Mouse (Mus musculus) ES-CJ7 (cell line): ENCODE data around the gene F2rl1.

Experiments
- DNase-seq: peaks from one replicate; pipeline ENCODE4 v3.0.0; 2011; ENCODE audit warnings: low read depth, low spot score

F2rl1 gene

GRCm38 (mm10) chr13:95534131-95534561 is 9.1 kb upstream of the F2rl1 start:
- peak; percentile 99 for DNase-seq

DNA sequence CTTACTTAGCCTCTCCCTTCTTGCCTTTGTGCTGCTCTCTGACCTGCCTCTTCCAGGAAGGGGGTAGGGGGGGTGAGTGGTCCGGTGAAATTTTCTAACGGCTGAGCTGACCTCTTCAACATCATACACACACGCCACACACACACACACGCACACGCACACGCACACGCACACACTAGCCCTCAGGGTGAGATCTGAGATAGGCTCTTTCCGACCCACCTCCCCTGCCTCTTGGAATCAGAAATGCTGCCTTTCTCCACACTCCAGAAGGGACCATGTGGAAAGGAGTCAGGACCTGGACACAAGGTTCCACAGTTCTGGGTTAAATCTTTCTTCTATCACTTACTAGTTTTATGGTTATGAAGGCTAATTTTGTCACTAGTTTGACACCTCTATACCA is 8.6 kb upstream of the F2rl1 start:
- DNase-seq = peak; percentile 55

- peak; percentile 78 for DNase-seq
Measured at GRCm38 (mm10) chr13:95533121-95533520, 8.1 kb upstream of the F2rl1 start.

GRCm38 (mm10) chr13:95531273-95532045 is 6.4 kb upstream of the F2rl1 start:
- DNase-seq = peak; percentile 83

- peak; percentile 36 for DNase-seq
Measured at GRCm38 (mm10) chr13:95529246-95529645, 4.2 kb upstream of the F2rl1 start.

DNA sequence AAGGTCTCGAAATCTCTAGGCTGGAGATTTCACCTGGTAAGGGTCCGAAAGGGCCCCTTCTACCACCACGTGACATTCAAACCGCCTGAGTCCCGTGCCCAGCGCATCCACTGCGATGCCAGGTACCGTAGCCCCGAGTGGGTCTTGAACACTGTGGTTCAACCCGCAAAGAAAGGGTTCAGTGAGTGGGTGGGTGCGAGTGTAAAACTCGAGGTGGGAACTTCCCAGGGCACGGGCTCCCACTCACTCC is 678 bp downstream of the F2rl1 start:
- no peak for DNase-seq

DNA sequence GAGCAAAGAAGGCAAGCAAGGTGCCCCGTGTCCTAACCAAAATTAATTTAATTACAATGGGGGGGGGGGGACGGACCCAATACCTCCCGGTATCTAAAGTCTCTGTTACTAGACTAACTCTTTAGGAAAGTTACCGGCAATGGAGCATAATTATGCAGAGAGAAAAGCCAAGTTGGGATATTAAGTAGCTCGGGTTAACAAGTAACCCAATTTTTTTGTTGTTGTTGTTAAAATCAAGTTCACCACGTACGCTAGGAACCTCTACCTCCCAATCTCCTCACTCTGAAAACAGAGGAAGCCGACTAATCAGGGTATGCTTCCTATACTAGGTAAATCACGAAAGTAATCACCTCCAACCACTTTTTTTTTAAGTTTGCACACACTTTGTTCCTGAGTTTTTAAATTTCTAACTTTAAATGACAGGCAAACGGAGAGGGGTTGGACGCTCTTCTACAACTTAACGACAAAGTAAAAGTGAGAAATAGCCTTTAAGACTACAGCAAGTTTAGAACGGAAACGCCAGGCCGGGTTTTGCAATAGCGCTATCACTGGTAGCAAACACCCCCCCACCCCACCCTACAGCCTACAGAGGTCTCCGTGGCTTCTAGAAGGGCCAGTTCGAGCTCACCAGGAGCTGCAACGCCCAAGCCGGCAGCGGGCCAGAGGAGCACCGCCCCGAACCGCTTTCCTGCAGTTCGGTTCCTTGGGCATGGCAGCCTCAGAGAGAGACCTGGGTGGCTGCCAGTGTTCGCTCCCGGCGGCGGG is 1.2 kb downstream of the F2rl1 start:
- peak; percentile 38 for DNase-seq

- no peak for DNase-seq
Measured at GRCm38 (mm10) chr13:95522176-95522575, 2.9 kb downstream of the F2rl1 start.

- DNase-seq = no peak
Measured at GRCm38 (mm10) chr13:95521029-95521428, 4.0 kb downstream of the F2rl1 start.

DNA sequence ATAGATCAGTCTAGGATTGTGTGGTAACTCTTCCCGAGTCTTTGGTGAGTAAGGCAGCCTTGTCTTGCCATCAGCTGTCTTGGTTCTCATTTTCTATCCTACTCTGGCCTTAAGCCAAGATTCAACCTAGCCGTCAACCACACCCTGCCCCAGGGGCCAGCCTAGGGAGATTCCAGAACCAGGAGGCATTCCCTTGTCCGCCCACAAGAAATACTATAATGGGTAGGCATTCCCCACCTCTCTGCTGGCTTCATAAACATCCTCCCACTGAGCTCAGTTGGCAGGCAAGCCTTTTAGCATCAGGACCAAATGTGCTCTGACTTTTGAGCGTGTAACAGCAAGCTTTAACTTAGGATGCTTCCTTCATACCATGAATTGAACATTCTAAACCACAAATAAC is 10.3 kb downstream of the F2rl1 start:
- peak; percentile 72 for DNase-seq

DNA sequence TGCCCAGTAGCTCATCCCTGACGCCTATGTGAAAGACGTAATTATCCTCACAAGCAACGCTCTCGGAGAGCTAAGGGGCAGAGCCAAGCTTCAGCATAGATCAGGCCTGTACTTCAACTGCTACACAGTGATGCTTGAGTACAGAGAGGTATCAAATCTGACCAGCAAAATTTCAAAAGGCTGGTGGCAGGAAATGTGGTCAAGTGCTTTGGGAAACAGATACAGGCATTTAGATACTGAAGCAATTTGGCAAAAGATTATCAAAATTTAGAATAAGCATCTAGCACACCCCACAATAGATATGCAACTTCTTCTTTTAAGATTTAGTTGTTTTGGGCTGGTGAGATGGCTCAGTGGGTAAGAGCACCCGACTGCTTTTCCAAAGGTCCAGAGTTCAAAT is 15.0 kb downstream of the F2rl1 start:
- DNase-seq = no peak

- no peak for DNase-seq
Measured at GRCm38 (mm10) chr13:95503279-95503917, 21.6 kb downstream of the F2rl1 start.

DNA sequence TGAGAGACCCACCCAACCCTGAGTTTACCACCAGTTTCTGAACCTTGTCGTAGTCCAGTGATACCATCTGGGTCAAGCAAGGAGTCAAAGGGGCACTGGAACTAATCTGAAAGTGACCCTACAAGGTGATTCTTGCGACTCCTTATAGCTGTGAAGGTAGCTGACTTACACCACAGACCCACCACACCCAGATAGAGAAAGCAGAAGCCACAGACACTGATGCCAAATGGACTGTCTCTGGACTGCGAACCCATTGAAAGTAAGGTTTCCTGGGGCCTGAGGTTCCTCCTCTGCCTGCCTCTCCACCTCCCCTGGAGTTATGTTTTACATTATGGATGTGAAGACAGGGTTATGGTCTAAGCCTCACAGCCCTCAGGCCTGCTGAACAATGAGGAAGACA is 28.4 kb downstream of the F2rl1 start:
- DNase-seq = no peak

DNA sequence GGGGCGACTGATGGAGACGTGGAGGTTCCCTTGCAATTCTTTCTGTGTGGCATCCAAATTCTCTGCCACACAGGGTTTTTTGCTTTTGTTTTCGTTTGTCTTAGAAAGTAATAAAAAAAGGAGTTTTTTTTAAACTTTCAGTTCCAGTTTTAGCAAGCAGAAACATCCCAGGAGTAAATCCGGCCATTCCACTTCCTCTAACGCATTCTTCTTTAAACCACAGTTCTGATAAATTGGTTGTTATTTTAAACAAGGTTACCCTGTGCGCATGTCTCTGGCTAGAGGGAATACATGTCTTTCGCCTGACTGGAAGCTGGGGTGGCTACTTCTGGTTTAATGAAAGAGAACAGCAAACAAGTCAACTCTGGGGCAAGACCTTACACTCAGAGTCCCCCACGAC is 30.2 kb downstream of the F2rl1 start:
- DNase-seq = no peak

- DNase-seq = no peak
Measured at GRCm38 (mm10) chr13:95493296-95493695, 31.7 kb downstream of the F2rl1 start.

- no peak for DNase-seq
Measured at GRCm38 (mm10) chr13:95491327-95491726, 33.7 kb downstream of the F2rl1 start.

- DNase-seq = no peak
Measured at GRCm38 (mm10) chr13:95484664-95485063, 40.4 kb downstream of the F2rl1 start.

- peak; percentile 69 for DNase-seq
Measured at GRCm38 (mm10) chr13:95481428-95481827, 43.6 kb downstream of the F2rl1 start.

DNA sequence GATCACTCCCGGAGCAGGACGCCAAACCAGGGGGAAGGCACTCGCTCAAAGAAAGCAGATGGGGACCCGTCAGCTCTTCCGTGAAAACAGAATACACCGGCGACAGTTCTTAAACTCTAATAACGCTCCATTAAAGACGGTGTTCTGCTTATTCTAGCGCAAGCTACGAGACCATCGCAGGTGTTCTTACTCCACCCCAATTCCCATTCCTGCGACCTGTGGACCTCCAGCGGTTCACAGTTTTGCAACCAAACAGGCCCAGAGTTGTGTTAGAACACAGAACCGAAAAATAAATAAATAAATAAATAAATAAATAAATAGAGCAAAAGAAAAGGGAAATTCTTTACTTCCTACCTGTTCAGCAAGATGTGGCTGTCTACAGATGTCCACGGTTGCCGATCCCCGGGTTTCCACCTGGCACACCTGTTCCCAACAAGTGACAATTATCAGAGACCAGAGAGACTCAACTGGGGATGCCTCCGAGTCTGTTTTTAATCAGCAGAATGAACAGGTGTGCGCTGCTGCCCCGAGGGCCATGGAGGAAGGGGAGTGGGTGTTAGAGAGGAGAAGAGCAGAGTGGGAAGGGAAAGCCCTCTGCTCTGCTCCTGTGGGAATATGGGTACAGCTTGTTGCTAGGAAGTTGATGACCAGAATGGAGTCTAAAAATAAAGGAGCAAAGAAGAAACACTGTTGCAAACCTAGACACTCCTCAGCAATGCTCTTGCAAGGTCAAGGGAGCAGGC is 46.2 kb downstream of the F2rl1 start, which contains the start of gene S100z:
TSS of gene S100z (minus strand) at position 51 of the 743 bp plus-strand sequence.
- DNase-seq = no peak

DNA sequence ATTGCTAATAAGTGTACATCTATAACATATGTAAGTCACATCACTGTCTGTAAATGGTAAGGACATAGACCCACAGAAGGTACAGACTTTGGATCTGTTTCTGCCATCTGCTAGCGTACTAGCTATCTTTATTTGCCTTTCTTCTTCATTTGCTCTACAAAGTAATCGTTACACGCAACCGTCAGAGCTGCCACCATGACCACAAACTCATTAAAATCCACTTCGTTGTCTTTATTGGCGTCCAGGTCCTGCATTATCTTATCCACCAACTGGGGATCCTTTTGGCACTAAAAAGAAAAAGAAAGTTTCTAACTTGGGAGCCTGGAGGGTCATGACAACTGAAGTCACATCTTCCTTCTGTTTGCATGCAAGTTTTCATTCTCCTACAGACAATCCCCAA is 47.9 kb downstream of the F2rl1 start:
- no peak for DNase-seq

DNA sequence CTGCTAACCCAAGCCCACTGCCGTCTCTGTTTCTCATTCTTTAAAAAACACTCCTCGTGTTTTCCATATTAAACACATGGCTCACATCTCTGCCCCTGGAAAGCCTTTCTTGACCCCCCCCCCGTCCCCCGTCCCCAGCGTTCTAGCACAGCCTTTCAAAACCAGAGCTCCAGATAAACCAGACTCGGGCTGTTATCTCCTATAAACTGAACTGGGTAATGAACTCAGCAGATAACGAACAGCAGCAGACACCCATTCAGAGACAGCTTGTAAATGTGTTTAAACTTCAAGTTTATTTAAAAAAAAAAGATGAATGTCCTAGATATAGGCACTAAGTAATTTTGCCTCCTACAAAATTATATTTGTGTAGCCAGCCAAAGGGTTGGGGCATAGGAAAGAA is 49.9 kb downstream of the F2rl1 start:
- DNase-seq = no peak

- DNase-seq = no peak
Measured at GRCm38 (mm10) chr13:95474294-95474693, 50.7 kb downstream of the F2rl1 start.
